Mouse (Mus musculus) retina, embryonic 14.5 days (tissue): ENCODE measurements at regions not wholly inside any gene's neighbourhood (a gene's known extent, or its start where the extent isn't known, plus 50 kb on each side); places are given as distances from the start of the nearest gene placed in this dataset.
A peak's percentile ranks its signal among the peaks of the same experiment; 100 is the strongest.
"Not testable (repeated sequence)": the region's sequence is repeated elsewhere in the genome, so short reads cannot be mapped to it uniquely, and the experiment has no call there.

ENCODE experiments used
- DNase-seq: peaks from one replicate; pipeline ENCODE4 v3.0.0-alpha.2; 2015; ENCODE audit warnings: low spot score

- no peak for DNase-seq
Measured at GRCm38 (mm10) chr13:72280871-72281270, 317.3 kb upstream of the Irx1 start.

DNA sequence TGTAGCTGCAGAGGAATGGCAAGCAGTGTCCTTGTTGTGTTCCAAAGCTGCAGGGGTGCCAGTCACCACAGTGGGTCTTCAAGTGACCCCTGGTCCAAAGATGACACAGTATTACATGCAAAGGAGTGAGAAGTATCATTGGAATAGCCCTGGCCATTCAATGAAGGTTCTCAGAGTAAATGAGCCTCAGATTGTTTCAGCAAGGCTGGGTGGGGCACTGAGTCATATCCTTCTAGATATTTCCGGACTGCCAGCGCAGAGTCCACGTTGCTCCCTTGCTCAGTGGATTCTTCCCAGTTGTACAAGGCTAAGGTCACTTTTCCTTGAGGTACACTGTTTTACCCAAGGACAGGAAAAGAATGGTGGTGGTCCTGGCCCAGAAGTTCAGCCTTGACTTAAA is 319.2 kb upstream of the Irx1 start:
- DNase-seq, result no peak

DNA sequence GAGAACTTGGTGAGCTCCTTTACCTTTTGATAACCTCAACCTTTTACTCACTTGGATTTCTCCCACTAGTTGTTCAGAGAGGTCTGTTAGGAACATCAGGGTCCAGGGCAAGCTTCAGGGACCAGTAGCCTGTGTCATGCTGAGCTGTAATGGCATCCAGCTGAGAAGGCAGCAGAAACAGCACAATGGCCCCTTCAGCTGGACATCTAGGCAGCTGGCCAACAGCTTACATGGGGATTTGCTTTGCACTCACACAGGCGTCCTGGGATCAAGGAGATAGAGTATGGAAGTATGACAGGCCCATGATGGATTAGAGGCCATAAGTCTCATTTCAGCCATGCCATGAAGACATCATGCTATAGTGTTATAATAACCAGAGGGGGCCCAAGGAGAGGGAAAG is 320.2 kb upstream of the Irx1 start:
- DNase-seq, result no peak

- no peak for DNase-seq
Measured at GRCm38 (mm10) chr13:72286301-72286700, 322.8 kb upstream of the Irx1 start.

GRCm38 (mm10) chr13:72288381-72289092 is 325.0 kb upstream of the Irx1 start:
- peak; percentile 47 for DNase-seq

DNA sequence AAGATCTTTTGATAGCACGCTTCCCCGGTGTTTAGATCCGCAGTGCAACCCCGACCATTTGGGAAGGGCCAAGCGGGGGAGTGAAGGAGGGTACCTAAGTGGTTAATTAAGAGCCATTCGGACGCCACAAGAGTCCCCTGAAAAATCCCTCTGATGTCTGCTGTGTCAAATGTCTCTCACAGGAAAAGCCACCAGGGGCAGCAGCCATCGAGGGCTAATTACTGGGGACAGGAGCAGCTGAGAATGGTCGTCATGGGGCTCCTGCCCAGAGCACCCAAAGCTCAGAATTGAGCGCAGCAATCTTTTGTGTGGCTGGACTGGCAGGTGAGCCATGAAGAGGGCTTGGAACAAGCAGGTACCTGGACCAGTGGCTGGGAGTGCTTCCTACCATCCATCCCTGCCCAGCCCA is 325.6 kb upstream of the Irx1 start:
- peak; percentile 67 for DNase-seq

DNA sequence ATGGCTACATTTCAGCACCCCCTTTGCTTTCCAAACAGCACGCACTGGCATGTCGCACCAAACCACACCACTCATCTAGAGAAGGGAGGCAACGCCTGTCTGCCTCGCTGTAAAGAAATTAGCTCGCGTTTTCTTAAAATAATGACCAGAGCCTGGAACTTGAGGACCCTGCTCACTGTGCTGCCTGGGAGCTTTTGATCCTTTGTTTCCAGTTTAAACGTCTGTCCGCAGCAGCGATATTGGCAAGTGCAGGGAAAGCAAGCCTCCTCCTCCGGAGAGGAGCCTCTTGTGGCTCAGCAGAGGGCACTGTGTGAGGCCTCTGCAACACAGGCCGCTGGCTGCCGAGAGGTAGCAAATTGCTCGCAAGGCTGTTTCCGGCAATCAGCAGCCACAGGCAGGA is 328.8 kb upstream of the Irx1 start:
- peak; percentile 67 for DNase-seq

DNA sequence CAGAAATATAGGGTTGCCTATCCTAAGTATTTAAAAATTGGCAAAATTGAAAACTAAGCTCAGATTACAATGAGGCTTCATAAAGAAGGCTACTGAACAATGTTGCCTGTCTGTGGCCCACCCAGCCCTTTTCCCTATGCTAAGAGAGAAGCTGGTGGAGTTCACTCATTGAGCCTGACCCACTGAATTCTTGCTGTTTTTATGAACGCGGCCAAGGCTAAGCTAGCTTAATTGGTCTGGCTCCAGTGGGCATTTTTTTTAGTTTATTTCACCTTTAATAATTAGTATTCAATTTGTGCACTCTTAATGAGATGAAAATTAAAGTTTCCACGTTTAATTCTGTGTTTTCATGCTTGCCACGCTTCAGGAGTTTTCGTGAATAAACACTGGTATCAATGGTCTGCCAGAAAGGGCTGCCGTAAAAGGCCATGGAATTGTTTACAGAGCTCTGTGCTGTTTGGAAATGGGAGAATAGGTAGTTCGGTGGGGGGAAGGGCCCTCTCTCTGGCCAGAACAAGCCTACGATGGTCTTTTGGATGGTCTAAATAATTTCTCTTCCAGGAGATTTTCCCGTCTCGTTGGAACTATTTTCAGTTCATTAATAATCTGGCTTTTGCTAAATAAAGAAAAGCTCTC is 329.7 kb upstream of the Irx1 start:
- DNase-seq, result peak; percentile 38

- DNase-seq, result peak; percentile 51
Measured at GRCm38 (mm10) chr13:72298264-72298870, 330.3 kb upstream of the Irx2 start.

DNA sequence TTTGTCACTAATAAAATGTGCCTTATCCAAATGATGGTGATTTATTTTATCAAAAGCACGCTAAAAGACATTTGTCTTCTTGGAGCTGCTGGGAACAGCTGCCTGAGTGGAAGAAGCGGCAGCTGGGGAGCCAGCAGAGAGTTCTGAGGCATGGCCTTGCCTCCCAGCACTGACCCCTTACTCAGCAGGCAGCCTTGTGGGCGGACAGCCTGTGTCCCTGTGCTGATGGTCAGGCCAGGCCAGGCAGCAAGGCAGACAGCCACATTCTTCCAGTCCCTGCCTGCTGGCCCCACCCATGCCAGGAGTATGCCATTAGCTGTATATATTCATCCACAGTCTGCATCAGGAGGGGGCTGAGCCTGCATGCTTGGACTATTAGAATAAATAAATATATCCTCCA is 329.0 kb upstream of the Irx2 start:
- DNase-seq, result peak; percentile 55

DNA sequence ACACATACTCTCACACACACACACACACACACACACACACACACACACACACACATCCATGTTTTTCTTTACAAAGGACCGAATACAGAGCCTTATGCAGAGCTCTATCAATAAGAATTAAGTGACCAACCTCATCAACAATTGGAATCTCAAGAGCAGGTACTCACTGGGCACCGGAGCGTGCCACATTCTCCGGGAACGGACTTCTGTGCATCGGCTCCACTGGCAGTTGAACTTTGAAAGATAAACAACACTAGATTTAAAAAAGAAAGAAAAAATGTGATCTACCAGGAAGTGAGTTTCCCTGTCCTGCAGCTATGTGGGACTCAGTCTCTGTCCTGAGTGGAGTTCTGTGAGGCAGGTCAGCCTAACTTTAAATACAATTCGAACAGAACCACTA is 327.5 kb upstream of the Irx2 start:
- no peak for DNase-seq

GRCm38 (mm10) chr13:72301841-72302240 is 326.8 kb upstream of the Irx2 start:
- DNase-seq, result peak; percentile 36

GRCm38 (mm10) chr13:72302436-72303125 is 326.0 kb upstream of the Irx2 start:
- DNase-seq, result no peak

DNA sequence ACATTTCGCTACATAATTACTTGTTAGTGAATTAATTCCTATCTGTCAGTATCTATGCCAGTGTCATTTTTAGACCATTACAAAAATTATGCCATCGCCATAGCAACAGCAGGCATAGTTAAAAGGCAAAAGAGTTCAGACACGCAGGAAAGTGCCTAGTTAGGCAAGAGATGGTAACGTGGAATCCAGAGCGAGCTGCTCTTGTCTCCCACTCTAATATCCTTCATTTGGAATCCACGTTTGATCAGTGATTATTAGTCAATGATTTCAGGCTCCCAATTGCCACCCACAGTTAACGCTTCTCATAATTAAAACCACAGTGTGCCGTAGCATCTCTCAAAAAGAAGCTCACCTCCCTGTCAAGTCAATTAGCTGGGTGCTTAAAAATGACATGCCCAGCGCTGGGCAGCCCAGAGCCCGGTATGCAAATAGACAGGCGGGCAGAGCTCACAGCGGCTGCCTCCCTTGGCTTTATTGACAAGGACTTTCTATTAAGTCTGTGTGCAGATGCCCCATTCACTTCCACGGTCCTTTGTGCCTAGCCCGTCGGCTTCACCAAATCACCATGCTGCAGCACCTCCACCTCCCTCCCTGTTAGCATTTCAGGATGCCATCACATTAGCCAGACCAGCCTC is 325.4 kb upstream of the Irx2 start:
- DNase-seq, result peak; percentile 32

GRCm38 (mm10) chr13:72324041-72324690 is 304.5 kb upstream of the Irx2 start:
- no peak for DNase-seq

DNA sequence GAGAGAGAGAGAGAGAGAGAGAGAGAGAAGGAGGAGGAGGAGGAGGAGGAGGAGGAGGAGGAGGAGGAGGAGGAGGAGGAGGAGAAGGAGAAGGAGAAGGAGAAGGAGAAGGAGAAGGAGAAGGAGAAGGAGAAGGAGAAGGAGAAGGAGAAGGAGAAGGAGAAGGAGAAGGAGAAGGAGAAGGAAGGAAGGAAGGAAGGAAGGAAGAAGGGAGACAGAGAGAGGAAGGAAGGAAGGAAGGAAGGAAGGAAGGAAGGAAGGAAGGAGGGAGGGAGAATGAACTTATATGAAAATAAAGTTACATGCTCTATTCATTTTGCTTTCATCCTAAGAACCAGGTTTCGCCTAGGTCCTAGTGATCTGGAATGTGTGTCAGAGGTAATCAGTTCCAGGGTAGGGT is 302.4 kb upstream of the Irx2 start:
- DNase-seq, result not testable (repeated sequence)

DNA sequence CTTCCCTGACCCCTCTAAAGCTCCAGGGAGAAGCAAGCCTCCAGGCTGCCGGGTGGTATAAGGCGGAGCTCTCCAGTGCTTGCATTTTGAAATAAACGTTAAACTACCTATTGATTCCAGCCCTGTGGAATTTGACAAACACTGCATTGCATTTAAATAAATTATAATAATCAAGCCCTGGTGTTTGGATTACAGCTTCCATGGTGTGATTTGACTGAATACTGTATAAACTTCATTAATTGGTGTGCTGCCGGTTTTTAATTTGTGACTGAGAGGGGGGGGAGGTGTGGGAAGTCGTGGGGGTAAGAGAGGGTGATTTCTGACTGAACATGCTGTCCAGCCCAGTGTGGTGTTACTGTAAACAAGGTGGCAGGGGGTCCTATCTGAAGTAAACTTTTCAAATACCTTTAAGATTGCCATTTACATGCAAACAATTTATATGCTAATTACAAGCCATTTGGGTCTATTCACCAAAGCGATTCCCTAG is 282.9 kb upstream of the Irx2 start:
- DNase-seq, result no peak

DNA sequence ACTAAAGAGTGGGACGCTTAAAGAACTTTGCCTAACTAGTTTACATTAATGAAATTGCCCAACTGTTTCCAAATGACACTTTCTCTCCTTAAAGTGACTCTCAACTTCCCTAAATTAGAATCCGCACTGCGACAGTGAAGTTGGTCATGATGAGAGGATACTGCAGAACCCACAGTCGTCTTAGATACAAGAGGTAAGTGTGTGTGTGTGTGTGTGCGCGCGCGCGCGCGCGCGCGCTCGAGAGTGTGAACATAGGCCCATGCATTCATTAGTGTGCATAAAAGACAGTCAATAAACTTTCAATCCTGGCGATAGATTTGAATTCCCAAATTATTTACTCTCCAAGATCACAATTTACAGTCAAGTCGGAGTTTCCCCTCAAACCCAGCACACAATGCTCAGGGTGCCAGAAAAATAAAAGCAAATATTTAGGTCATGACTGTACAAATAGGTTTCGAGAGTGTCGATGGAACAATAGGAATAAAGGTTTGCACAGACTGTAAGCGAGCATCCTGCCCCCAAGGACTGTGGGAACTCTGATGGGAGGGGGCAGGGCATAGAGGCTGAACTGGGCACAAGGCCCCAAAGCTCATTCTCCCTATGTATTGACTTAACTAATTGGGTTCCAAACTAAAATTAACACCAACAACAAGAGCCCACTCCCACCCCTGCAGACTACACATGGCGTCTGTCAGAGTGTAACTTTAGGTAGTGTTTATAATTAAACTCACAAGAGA is 282.2 kb upstream of the Irx2 start:
- peak; percentile 28 for DNase-seq

DNA sequence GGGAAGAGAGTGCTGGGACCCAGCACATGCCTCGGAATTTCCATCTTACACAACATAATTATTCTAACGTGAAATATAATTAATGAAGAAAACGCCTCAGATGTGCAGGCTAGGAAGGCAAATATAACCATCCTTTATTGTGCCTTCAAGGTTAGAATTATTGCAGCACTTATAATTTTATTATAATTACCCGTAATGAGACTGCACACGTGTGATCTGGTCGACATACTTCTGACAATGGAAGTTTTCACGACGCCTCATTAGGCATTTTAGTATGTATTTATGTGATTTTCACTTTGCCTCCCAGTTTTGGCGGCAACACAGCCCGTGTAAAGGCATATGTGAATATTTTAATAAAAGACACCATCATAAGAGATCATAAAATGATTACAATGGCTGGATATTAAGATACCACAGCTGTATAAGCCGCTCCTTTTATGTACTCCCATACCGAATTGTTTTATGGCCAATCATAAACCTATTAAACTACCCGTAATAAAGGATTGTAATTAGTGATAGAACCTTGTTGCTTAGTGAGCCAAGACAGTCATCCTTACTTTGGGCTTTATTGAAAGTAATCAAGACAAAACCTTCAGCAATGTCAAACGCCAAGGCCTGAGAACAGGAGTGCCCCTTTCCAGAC is 281.6 kb upstream of the Irx2 start:
- no peak for DNase-seq

DNA sequence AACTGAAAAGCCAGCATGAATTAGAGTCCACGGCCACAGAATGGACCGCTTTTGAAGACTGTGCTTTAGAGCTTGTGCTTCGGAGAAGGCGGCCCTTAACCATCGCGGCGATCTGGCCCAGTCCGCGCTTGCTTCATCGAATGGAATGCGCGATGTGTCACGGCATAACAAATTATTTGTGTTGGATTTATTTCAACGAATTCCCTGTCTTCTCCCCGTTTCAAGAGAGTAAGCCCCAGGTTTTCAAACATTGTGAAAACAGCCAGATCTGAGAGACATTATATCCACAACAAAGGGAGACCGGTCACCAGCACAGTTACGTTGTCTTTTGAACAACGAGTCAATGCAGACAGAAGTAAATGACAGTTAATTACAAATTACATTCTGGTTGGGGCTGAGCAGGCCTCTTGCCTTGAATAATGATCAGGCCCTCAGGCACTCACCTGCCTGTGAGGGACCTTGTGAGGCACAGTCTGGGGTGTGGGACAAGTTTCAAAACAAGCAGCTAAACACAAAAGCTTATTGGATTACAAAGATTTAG is 275.9 kb upstream of the Irx2 start:
- no peak for DNase-seq
